Mouse (Mus musculus) small intestine, adult 2 months (tissue): Measurements from ENCODE around the gene Olfr1030.

Experiments used
- CTCF ChIP-seq: fragments of 200-500 bp; IDR thresholded peaks from 2 replicates; pipeline ENCODE4 v1.5.1; 2012; ENCODE audit warnings: low read depth, mild to moderate bottlenecking, control low read depth, inconsistent platforms, low read length, moderate library complexity, mixed read lengths; ENCODE audit not compliant: insufficient replicate concordance, insufficient read length; ENCODE audit errors: extremely low read depth
- POLR2A ChIP-seq: fragments of 200-500 bp; IDR thresholded peaks from 2 replicates; pipeline ENCODE4 v1.6.1; 2012; ENCODE audit warnings: low read depth, mild to moderate bottlenecking, control low read depth, inconsistent platforms, low read length, moderate library complexity

DNA sequence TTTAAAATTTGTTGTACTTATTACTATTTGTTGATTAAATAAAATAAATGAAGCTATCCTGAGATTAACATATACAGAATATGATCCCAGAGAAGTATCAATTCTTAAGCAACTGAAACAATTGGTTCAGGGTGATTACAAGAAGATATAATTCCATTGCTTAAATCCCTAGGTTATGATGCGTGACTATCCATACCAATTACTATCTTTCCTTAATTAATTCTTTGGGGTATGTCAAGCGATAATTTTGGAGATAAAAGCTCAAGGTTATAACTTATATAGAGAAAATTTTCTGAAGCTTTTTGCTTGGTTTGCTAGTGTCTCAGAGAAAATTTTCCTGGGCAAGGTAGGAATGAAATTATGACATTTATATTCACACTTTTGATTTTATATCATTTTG lies 5.5 kb upstream of the Olfr1030 start, which contains the start of gene Olfr1029:
- TF ChIP-seq POLR2A = no peak
- TF ChIP-seq CTCF = no peak
